Mouse (Mus musculus): ENCODE results near the gene Vipas39.

GRCm38 (mm10) chr12:87279879-87280278 lies 13.8 kb upstream of the Vipas39 start:
- TF ChIP-seq POLR2A (IDR thresholded peaks at IDR 0.05; ENCODE audit: control insufficient read depth, extremely low read depth, insufficient read depth, low read length, poor library complexity) (no peak), CTCF (IDR thresholded peaks at IDR 0.05; ENCODE audit: borderline replicate concordance, control insufficient read depth, extremely low read depth, insufficient read depth, low read length, poor library complexity) (no peak)

All from thymus, adult 2 months (tissue).